Mouse (Mus musculus) heart, adult 8-10 months (tissue): ENCODE data around the gene BC034090. TPM values are rescaled to one million over a fixed set of nuclear protein-coding genes. Genes with fewer than 3 reads are reported as not detected.
"Not testable (repeated sequence)": the region's sequence is repeated elsewhere in the genome, so short reads cannot be mapped to it uniquely, and the experiment has no call there.

Source experiments
- DNase-seq: peaks from one replicate; pipeline ENCODE4 v3.0.0; 2022; ENCODE audit warnings: low spot score
- total RNA-seq, 4 experiments: library from RNA; stranded (reverse); gene quantifications; 2 replicates each; pipeline ENCODE4 v1.2.4; 2022

Gene BC034090
- total RNA-seq: 10 to 100 TPM; 33.0 to 42.1 (median 39.3) TPM

- no peak for DNase-seq
Observed at GRCm38 (mm10) chr1:155243797-155244770, at the start of gene BC034090. BC034090 (minus strand) TSS chr1:155244444.

DNA sequence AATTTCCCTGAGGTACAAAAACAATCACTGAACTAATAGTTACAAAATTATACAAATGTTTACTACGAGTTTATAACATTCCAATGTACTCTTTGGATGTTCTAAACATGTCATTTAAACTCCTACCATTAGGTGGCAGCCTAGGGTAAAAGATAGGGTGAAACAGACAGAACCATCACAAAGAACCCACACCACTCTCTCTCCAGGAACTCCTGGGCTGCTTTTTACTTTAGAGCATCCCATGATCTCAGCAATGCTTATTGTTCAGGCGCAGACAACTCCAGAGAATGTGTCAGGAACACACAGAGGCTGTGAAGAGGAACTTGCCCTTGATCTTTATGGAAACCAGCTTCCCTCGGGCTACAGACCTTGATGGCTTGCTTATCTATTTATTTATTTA lies 49.2 kb upstream of the BC034090 start:
- peak; percentile 82 for DNase-seq

GRCm38 (mm10) chr1:155289411-155289810 lies 45.2 kb upstream of the BC034090 start:
- DNase-seq: no peak

GRCm38 (mm10) chr1:155288033-155288432 lies 43.8 kb upstream of the BC034090 start:
- no peak for DNase-seq

DNA sequence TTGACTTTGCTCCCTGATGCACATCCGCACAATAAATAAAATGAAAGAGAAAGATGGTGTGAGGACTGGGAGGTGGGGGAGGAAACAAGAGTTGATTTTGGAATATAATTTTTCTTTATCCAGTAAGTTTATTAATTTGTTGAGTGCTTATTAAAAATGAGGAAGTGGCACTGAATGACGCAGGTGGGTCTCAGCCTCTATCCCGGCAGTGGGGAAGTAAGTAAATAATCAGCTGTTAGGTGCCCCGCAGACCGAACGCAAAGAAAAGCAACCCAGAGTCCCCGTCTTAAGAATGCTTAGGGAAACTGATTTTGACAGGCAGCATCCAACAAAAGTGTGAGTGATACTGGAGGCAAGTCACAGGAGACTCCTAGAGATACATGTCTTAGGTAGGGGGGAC lies 39.6 kb upstream of the BC034090 start:
- DNase-seq: no peak

DNA sequence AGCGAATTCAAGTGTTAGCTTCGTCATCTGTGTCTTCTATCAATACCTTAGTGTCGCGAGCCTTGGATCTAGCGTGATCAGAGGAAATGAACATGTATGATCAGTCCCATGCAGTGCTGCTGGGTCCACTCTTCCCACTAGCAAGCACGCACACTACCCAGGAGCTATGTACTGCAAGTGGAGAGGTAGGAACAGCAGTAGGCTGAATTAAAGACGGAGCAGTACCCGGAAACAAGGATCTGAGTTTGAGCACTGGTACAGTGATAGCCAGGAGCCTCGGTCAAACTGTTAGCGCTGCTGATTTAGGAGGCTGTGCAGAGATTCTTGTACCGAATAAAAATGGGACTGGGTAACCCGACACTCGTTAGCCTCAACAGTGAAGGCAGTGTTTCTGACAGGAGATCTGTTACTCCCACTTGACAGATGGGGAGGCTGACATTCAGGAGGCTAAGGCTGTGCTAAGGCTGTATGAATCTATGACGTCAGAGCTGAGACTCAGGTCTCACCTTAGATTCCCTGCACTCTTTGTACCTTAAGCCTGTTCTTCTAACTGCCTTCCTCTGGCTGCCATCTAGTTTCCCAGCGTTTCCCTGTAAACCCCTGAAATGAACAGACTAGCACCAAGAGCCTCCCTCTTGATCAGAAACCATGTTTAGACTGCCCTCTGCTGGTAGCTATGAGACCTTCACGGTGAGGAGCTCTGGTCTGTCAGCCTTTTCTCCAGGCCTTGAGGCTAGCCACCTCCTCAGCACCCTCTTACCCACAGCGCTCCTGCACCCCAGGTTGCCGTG lies 37.0 kb upstream of the BC034090 start:
- DNase-seq: peak; percentile 71

- DNase-seq: no peak
Observed at GRCm38 (mm10) chr1:155280306-155280705, 36.1 kb upstream of the BC034090 start.

DNA sequence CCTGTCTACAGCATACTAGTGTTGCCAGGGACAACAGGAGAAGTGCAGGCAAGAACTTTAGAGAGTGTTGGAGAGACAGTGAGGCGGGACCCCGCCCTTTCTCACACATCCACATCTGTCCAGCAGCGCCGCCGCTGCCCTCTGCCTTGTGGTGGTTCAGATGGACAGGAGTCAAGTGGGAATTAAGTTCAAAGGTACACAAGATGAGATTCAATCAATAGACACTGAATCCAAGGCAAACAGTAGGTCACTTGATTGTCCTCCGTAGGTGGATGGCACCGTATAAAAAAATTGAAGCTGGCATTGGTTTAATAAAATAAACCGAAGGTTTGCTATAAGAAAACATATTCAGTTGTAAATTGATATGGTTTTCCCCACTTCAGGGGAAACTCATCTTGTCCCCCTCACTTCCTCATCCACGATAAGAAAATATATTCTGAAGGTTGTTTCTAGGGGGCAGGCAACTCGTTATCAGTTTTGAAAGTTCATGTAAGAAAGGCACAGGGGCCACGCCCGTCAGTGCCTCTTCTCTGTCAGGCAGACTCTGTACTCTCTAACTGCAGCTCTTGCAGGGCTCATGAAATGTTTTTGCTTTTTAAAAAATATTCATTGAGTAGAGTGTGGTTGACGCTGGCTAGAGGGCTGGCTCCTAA lies 32.3 kb upstream of the BC034090 start:
- DNase-seq: no peak

DNA sequence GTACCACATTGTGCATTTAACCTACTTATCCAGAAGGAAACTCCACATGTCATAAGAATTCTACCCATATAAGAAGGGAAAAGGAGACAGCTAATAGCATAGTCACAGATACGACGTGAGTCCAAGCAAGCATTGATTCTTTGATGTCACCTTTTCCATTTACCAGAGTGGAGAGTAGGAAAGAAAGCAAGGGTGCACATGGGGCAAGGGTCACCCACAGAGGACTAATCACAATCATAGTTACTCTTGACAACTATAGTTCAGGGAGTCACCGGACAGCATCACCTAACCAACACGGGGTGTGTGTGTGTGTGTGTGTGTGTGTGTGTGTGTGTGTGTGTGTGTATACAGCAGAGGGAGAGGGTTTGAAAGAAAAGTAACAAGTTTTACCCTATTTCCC lies 31.5 kb upstream of the BC034090 start:
- DNase-seq: no peak

GRCm38 (mm10) chr1:155274976-155275375 lies 30.7 kb upstream of the BC034090 start:
- DNase-seq: peak; percentile 53

DNA sequence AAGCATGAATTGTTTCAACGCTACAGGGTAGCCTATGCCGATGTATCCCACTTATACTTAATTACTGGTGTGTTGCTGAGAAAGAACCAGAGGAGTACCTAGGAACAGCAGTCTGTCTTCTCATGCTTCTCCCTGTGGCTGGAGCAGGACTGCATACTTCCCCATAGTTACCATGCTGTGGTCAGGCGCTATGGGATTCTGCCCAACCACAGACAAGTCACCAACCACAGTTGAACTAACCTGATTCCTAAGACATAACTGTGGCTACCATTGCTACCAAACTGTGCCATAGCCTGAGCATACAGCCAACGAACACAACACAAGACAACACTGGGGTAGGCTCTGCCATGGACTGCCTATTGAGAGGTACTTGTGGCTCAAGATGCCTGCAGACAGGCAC lies 28.7 kb upstream of the BC034090 start:
- DNase-seq: no peak

- DNase-seq: not testable (repeated sequence)
Observed at GRCm38 (mm10) chr1:155262496-155262895, 18.3 kb upstream of the BC034090 start.

- DNase-seq: no peak
Observed at GRCm38 (mm10) chr1:155254309-155254708, 10.1 kb upstream of the BC034090 start.

GRCm38 (mm10) chr1:155253126-155253525 lies 8.9 kb upstream of the BC034090 start:
- no peak for DNase-seq

DNA sequence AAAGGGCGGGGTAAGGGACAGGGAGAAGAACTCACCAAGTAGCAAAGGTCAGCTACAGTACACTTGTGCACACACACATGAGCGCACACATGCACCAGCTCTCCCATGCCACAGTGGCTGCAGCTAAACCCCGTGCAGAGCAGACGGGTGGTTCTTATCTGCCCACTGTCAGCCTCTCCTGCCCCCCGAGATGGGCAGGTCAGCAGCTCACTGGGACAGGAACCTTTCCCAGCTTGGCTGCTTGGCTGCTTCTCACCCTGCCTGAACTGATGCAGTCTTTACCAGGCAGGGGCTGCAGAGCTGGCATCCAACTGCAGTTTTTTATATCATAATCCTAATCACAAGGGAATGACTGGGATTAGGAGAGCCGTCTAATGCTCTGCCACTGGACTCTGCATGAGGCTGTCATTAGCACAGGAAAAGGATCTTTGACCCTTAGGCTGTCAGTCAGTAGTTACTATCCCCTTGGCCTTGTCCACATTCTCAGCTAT lies 8.4 kb upstream of the BC034090 start:
- DNase-seq: no peak

DNA sequence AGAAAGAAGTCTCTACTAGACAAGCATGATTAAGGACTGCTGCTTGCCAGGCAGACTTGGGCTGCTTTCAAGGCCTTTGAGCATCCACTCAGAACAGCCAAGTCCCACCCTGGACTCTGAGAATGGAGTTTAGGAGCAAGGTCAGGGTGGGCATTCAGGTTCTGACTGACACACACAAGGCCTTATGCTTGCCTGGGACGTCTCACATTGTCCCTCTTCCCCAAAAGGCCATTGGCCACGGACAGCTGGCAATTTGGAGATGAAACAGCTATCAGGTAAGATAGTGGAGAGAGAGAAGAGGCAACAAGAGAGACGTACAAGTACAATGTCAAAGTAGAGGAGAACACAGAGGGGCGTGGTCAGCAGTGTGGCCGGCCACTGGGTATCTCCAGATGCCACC lies 7.4 kb upstream of the BC034090 start:
- no peak for DNase-seq

DNA sequence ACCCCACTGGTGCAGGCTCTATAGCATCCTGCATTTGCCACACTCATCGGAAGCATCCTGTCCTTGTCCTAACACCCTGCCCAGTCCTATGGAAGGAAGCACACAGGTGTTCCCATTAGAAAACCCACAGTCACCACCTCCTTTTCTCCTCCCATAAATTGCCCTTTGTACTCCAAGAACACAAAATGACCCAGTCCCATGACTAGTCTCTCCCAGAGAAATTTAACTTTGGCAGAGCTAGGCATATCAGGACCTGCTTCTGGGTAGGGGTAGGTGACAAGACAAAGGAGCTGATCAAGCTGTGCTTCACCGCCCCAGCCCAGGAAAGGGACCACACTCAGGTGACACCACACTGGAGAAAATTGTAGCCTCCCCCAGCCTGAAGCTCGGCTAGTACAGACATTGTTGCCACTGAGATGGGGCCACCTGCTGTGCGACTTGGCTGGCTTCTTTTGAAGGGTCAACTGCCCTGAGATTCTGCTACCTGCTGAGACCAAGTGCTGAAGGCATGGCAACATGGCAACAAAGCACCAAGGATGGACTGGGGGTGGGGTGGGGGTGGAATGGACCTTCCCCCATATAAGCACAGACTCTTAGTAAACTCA lies 6.4 kb upstream of the BC034090 start:
- no peak for DNase-seq

- DNase-seq: no peak
Observed at GRCm38 (mm10) chr1:155249896-155250295, 5.7 kb upstream of the BC034090 start.

DNA sequence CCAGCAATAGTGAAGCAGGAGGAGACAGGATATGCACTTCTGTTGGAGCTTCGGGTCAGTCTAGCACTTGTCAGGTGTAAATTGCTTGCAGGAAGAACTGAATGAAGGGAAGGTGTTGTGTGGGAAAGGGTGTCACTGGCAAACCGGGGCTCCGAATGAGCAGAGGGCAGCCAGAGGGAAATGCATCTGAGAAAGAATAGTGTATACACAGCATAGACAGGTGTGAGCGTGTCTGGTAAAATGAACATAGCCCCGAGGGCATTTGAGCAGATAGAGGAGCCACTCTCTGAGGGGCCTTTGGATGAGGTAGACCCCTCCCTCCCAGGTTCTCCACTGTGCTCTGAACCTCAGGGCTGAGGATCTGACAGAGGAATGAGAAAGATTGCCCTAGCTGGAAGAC lies 3.8 kb upstream of the BC034090 start:
- no peak for DNase-seq

- DNase-seq: no peak
Observed at GRCm38 (mm10) chr1:155247441-155247840, 3.2 kb upstream of the BC034090 start.

GRCm38 (mm10) chr1:155245516-155245915 lies 1.3 kb upstream of the BC034090 start:
- DNase-seq: no peak
